Mouse (Mus musculus) testis, adult 2 months (tissue): ENCODE measurements around the gene Slx4.

Experiments
- CTCF ChIP-seq: fragments of 200-500 bp; IDR thresholded peaks from 2 replicates; pipeline ENCODE4 v1.5.1; 2012; ENCODE audit warnings: low read depth, mild to moderate bottlenecking, inconsistent platforms, low read length, moderate library complexity; ENCODE audit not compliant: control insufficient read depth, insufficient read depth, insufficient replicate concordance
- POLR2A ChIP-seq: fragments of 200-500 bp; IDR thresholded peaks from 2 replicates; pipeline ENCODE4 v1.6.1; 2012; ENCODE audit warnings: low read depth, mild to moderate bottlenecking, inconsistent platforms, low read length, moderate library complexity; ENCODE audit not compliant: control insufficient read depth

DNA sequence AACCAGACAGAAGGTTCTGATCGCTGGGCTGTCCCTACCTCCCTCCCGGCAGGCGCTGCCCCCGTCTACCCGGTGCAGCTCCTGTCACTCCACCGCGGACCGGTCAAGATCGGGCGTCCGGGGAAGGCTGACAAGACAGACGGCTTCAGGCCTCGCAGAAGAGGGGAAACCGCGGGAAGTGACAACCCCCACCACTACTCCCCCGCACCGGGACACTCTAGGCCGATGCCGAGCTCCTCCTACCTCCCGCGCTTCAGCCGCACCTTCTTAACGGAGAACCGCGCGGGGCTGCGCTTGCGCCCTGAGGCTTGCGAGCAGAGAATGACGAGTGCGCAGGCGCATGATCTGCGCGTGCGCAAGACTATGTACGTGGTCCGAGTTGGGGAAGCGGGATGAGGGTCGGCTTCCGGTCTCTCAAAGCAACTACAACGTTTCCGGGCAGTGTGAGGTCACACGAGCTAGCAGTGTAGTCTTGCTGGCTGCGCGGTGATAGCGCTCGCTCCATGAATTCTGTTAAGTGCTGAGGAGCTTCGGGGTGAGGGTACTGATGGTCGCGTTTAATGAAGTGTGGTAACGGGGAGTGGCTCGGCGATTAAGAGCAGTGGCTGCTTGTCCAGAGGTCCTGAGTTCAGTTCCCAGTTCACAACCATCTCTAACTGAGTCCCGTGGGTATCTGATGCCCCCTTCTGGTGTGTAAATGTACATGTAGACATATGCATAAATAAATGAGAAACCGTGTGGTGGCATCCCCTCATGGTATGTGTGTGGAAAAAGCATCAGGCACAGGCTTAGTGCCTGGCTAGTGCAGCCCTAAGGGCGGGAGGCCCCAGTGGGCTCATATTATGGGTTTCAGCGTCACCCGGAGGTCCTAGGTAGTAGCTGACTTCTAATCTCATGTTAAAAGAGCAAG lies at the start of gene Slx4:
- peak; percentile 96 for TF ChIP-seq POLR2A
- no peak; the same call in 1 of the 2 replicates for TF ChIP-seq CTCF
